Mouse (Mus musculus): Measurements from ENCODE around the gene Olfr655. TPM values are rescaled to one million over a fixed set of nuclear protein-coding genes. Genes with fewer than 3 reads are reported as not detected.

Olfr655 gene
- not detected for total RNA-seq (2021)
- long read RNA-seq = 0 reads

GRCm38 (mm10) chr7:104601679-104602078 lies at the start of gene Olfr655:
Olfr655 (minus strand) TSS chr7:104601779.
- no peak for DNase-seq (ENCODE audit: low spot score in 2 of 2)

GRCm38 (mm10) chr7:104646841-104647482 lies 45.4 kb upstream of the Olfr655 start, which contains the start of gene Olfr658:
Olfr658 (minus strand) TSS chr7:104647305.
- peak; percentile 21 to 43 for DNase-seq (ENCODE audit: low spot score in 2 of 2)

GRCm38 (mm10) chr7:104624494-104624893 lies 22.9 kb upstream of the Olfr655 start, which contains the start of gene Olfr657:
Olfr657 (plus strand) TSS chr7:104624794.
- DNase-seq (ENCODE audit: low spot score in 2 of 2) = no peak

- no peak for DNase-seq (ENCODE audit: low spot score in 2 of 2)
These were observed 12.1 kb upstream of the Olfr655 start, which contains the start of gene Olfr656 for GRCm38 (mm10) chr7:104613655-104614054. Olfr656 (plus strand) TSS chr7:104613955.

GRCm38 (mm10) chr7:104604727-104605126 lies 3.1 kb upstream of the Olfr655 start:
- DNase-seq (ENCODE audit: low spot score in 2 of 2) = no peak

GRCm38 (mm10) chr7:104603173-104603572 lies 1.6 kb upstream of the Olfr655 start:
- peak in 1 of 2 experiments; percentile 5 for DNase-seq (ENCODE audit: low spot score in 2 of 2)

GRCm38 (mm10) chr7:104588274-104588673 lies 13.3 kb downstream of the Olfr655 start:
- no peak for DNase-seq (ENCODE audit: low spot score in 2 of 2)

GRCm38 (mm10) chr7:104586725-104587124 lies 14.9 kb downstream of the Olfr655 start, which contains the start of gene Olfr654:
Olfr654 (plus strand) TSS chr7:104587025.
- DNase-seq (ENCODE audit: low spot score in 2 of 2) = no peak

GRCm38 (mm10) chr7:104581429-104581828 lies 20.1 kb downstream of the Olfr655 start:
- no peak for DNase-seq (ENCODE audit: low spot score in 2 of 2)

- no peak for DNase-seq (ENCODE audit: low spot score in 2 of 2)
These were observed 20.7 kb downstream of the Olfr655 start for GRCm38 (mm10) chr7:104580846-104581245.

GRCm38 (mm10) chr7:104577014-104577413 lies 24.6 kb downstream of the Olfr655 start, which contains the start of gene Olfr653:
Olfr653 (plus strand) TSS chr7:104577314.
- no peak for DNase-seq (ENCODE audit: low spot score in 2 of 2)

- no peak for DNase-seq (ENCODE audit: low spot score in 2 of 2)
These were observed 41.0 kb downstream of the Olfr655 start, which contains the start of gene Olfr652 for GRCm38 (mm10) chr7:104560601-104561000. Olfr652 (plus strand) TSS chr7:104560901.

GRCm38 (mm10) chr7:104552700-104553099 lies 48.9 kb downstream of the Olfr655 start:
- DNase-seq (ENCODE audit: low spot score in 2 of 2) = no peak

GRCm38 (mm10) chr7:104549833-104550232 lies 51.7 kb downstream of the Olfr655 start, which contains the start of gene Olfr651:
Olfr651 (plus strand) TSS chr7:104550133.
- no peak for DNase-seq (ENCODE audit: low spot score in 2 of 2)

Other genes starting within 250 kb of the Olfr655 start
- 1 to 10 TPM; 1.4 to 1.9 TPM for gene Trim12c, start 248.4 kb downstream of the Olfr655 start, total RNA-seq (2021)
- gene Trim30b, start 231.9 kb downstream of the Olfr655 start, total RNA-seq (2021) = not detected
- under 1 TPM in 1 of 2 experiments, not detected in 1; 0.25 TPM for gene Trim30c, start 200.9 kb downstream of the Olfr655 start, total RNA-seq (2021)
- under 1 TPM; 0.67 to 0.73 TPM for gene Trim30a, start 136.6 kb downstream of the Olfr655 start, total RNA-seq (2021)
- gene Trim30d, start 93.9 kb downstream of the Olfr655 start, total RNA-seq (2021) = under 1 TPM; 0.37 to 0.38 TPM
- not detected for gene Olfr651, start 51.6 kb downstream of the Olfr655 start, total RNA-seq (2021)
- gene Olfr652, start 40.9 kb downstream of the Olfr655 start, total RNA-seq (2021) = not detected
- not detected for gene Olfr653, start 24.5 kb downstream of the Olfr655 start, total RNA-seq (2021)
- not detected for gene Olfr654, start 14.8 kb downstream of the Olfr655 start, total RNA-seq (2021)
- not detected for gene Olfr656, start 12.2 kb upstream of the Olfr655 start, total RNA-seq (2021)
- gene Olfr657, start 23.0 kb upstream of the Olfr655 start, total RNA-seq (2021) = not detected
- gene Olfr658, start 45.5 kb upstream of the Olfr655 start, total RNA-seq (2021) = not detected
- gene Olfr659, start 65.0 kb upstream of the Olfr655 start, total RNA-seq (2021) = not detected
- not detected for gene Olfr661, start 84.7 kb upstream of the Olfr655 start, total RNA-seq (2021)
- not detected for gene Usp17le, start 175.7 kb upstream of the Olfr655 start, total RNA-seq (2021)
- not detected for gene Usp17lb, start 240.8 kb upstream of the Olfr655 start, total RNA-seq (2021)

Measured in layer of hippocampus, postnatal 10 days (tissue).